Mouse (Mus musculus) v-Abl transformed pro-B cells (cell line): ENCODE results near the gene Selp.

ENCODE experiments used
- in situ Hi-C, 2 experiments: fragments of 400-800 bp; cut with MboI; formaldehyde crosslinking; loops; one replicate each; pipeline ENCODE4 v1.15.1; 2025; ENCODE audit not compliant: unreplicated experiment in 2 of 2

Selp gene

DNA sequence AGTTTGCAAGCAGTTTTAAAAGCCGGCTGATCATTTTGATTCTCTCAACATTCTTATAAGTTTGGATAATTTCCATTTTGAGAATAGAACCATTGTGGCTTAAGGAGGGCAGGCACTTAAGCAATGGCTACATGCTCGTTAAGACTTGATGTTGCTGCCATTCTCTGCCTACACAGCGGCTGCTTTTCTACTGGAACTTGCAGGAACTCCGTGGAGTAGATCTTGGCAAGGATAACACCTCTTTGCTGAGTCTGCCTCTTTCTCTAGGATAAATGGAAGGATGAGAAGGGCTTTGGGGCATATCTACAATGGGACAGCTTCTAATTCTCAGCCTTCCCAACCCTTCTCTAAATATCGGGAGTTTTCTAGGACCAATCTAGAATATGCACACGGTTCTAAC is 583 bp downstream of the Selp start:
- in situ Hi-C loops, result no loop called here

DNA sequence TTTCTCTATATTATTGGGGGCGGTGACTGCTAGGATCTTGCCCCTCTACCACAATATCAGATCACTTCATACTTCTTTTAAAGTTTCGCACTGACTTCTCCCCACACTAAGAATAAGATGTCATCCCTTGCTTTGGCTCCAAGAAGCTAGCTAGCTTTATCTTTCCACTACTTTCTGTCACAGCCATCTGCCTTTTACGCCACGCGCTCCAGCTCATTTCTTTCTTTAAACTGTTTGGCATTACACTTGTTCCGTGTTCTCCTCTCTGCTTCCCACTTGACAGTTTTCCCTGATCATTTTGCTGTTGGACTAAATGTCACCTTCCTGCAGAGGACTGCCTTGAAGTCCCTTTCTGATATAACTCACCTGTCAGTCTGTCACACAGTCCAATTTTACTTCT is 2.8 kb downstream of the Selp start:
- in situ Hi-C loops, result no loop called here

DNA sequence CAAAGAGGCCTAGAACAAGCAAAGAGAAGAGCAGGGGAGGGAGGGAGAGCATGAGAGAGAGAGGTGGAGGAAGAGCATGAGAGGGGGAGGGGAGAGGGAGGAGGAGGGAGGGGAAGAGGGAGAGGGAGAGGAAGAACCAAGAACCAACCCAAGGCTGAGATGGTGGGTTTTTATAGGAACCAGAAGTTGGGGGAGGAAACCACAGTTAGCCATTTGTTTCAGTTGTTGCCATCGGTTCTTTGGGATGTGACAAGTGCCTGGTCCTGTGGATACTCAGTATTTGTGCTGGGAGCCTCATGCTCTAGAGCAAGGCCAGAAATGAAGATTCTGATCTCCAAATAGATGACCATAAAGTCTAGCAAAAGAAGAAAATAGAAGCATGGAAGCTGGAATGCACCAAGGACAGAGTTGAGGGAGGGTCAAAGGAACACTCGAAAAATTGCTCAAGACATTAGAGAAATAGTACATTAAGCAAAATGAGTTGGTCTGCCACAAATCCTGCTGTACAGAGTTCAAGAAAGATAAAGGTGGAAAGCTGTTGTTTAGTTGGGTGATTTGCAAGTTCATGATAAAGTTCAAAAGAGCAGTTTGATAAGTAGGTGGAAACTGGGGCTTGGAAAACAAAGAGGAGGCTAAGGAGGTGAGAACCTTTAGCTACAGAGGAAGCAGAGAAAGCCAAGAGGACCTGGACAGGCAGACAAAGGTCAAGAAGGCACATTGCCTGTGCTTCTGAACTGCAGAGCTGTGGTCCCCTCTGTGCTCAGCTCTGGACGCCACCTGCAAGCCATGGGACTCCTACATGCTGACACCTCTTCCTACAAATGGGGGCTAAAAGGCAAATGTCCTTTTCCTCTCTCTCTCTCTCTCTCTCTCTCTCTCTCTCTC is 5.1 kb downstream of the Selp start:
- in situ Hi-C loops, result no loop called here

DNA sequence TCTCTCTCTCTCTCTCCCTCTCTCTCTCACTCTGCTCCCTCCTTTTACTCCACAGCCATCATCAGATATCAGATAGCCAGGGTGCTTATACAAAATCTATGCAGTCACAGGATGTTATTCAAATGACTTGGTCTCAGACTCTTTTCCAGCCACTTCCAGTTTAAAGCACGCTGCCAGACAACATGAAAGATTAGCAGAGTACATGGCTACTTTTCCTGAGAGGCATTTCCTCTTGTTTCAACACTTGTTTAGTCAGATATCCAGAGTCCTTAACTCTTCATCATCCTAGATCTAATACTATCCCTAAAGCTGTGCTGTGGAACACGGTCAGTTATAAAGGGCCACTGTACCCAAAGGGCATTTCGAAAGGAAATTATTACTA is 5.7 kb downstream of the Selp start:
- in situ Hi-C loops, result no loop called here

DNA sequence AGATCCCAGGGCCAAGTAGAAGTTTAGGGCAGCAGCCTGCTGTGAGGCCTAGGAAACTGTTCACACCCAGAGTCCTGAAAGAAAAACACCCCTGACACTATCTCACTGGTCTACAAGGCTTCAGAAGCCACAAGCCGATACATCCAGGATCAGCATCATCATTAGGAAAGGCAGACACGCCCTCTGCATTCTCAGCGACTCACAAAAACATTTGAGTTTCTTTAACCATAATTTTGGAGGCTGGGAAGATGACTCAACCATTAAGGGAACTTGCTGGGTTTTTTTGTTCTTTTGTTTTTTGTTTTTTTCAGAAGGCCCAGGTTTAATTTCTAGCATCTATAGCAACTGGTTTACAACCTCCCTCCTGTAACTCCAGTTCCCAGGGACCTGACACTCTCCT is 8.8 kb downstream of the Selp start:
- in situ Hi-C loops, result no loop called here

DNA sequence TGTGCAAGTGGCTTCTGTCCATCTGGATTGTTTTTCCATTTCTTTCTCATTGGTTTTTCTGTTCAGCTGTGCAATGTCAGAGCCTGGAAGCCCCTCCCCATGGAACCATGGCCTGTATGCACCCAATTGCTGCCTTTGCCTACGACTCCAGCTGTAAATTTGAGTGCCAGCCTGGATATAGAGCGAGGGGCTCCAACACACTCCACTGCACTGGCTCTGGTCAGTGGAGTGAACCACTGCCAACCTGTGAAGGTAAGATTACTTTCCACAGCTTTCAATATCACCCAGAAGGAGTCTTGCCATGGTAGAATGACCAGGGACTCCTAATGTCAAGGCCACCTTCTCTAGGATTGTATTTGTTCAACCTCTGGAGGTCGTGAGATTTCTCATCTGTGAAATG is 14.9 kb downstream of the Selp start:
- in situ Hi-C loops, result no loop called here

DNA sequence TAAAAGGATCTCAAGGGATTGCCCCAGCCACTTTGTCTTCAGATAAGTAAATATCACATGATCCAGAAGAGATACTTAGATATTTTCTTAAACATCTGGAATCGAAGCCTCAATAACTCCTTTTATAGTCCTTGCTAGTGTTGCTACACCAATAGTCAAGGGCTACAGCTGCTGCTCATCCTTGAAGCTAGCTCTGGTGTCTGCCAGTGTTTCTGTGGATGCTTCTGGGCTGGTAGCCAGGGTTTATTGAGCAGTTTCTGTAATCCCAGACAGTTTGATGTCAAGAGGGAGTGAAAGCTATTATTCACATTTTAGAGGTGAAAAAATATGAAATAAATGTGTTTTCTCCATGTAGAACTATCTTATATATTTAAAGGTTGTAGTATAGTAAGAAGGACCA is 17.5 kb downstream of the Selp start:
- in situ Hi-C loops, result no loop called here

DNA sequence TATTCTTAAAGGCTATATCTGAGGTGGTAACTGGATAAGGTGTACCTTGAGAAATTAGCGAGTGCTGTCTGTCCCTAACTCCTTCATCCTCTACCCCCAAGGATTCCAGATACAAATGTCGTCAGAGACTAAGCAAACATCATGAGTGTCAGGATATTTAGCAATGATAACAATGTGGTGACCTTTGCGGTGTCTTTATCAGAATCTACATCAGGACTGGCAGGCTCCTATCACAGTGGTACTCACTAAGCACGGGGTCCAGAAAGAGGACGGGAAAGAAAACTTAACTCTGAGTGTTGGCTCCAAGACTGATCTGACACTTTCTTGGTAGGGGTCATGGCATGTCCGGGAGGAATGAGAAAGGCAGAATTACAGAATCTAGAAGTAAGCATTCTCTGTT is 19.0 kb downstream of the Selp start:
- in situ Hi-C loops, result no loop called here

DNA sequence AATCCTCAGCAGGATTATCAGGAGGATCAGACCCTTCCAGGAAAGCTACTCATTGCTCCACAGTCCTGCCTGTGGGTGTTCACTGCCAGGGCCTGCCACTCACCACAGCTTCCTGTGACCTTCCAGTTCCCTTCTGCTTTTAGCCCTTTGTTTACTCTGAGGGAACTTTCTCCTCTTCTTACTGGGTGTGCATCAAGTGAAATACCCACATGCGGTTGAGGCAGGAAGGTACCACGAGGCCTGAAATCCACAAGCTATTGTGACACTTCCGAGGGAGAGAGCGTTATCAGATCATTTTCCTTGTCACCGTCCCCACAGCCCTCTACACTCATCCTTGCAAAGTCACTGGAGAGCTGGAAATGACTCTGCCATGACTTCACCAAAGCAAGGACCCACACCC is 20.3 kb downstream of the Selp start:
- in situ Hi-C loops, result loop anchor here (5.0 kb wide), 3 partner anchors 47 to 128 kb away; no protein-coding TSS in a partner anchor

DNA sequence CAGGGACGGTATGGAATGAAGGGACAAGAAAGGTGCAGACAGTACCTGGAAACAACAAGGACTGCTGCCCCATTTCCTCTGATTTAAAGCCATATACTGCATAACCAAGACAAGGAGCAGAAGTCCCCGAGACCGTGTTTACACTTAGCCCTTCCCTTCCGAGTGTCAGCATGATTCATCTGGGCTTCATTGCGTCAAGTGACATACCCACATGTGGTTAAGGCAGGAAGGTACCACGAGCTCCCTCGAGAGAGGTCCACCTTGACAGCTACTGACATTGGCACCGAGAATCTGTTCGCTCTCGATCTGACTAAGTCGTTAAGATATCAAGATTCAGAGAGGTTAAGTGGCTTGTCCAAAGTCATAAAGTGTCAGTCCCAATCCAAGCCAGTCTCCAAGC is 20.9 kb downstream of the Selp start:
- in situ Hi-C loops, result loop anchor here (5.0 kb wide), 3 partner anchors 46 to 129 kb away; no protein-coding TSS in a partner anchor

DNA sequence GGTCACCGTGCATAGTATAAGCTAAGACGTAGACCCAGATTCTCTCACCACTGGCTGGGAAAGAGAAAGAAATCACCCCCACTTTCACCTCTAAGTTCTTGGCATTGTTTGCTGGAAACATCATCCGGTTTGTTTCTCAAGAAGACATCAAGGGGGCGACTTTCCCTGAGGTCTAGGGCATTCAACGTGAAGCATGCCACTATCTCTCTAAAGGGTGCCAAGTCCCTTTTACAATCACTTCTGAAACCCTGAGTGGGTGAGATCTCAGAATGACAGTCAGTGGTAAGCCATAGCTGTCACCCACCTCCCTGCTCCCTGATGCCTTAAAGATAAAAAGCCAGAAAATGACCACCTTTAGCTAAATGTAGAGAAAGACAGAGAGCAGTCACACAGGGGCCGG is 21.6 kb downstream of the Selp start:
- in situ Hi-C loops, result loop anchor here (5.0 kb wide), 3 partner anchors 46 to 129 kb away; no protein-coding TSS in a partner anchor

DNA sequence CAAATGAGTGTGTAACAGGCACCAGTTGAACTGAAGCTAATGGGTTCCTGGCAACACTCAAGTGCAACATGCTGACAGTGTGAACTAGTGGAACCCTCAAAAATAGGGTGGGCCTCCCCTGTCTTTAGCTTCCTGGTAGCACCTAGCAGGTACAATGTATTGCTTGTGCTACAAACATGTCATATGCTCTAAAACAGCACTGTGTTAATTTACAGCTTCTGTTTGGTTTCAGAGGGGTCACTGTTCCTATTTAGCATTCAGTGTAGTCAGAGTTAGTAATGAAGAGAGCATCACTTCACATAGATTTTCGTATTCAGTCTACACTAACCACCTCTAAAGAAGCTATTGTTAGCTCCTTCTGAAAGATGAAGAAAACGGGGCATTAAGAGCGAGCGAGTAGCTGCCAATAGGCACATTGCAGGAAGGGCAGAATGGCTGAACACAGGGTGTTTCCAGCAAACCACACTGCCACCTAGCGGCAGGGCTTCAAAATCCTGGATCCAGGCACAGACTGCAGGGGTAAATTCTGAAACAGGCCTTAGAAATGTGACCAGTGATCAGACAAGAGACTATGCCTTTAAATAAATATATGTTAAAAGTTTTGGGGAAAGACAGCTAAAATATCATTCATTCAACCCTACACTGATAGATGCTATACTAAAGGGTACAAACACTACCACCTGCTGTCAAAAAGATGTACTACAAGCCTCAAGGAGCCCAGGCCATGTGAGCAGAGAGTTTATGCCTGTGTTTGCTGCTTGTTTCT is 23.5 kb downstream of the Selp start:
- in situ Hi-C loops, result loop anchor here (5.0 kb wide), 3 partner anchors 44 to 131 kb away; no protein-coding TSS in a partner anchor

DNA sequence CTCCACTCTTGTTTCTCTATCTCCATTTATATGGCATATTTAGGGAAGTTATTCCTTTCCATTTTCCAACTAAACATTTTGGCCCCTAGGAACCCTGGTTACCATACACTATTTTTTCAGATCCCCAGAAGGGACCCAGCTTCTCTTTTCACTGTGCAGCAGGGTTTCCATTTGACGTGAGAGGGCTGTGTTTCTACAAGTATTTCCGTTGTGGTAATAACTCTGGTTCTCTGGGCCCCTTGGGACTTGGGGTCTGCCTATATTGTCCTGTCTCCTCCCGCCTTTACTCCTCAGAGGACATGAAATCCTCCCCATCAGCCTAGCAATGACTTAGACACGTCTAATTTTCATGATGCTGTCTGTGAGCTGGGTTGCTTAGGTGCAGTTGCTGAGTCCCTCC is 24.4 kb downstream of the Selp start:
- in situ Hi-C loops, result loop anchor here (5.0 kb wide), 3 partner anchors 43 to 132 kb away; no protein-coding TSS in a partner anchor

DNA sequence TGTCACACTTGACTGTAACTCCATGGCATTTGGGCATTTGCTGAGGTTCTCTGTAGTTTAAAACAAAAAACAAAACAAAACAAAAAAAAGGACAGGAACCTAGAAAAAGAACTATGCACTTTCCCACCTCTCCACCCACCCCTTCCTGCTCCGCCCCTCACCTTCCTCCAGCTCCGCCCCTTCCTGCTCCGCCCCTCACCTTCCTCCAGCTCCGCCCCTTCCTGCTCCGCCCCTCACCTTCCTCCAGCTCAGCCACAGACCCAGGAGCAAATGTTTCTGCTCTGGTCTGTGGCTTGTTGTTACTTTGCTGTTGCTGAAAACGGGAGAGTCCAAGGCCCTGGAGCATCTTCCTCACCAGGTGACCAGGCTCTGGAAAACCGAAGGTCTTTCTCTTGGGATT is 34.0 kb downstream of the Selp start:
- in situ Hi-C loops, result no loop called here

DNA sequence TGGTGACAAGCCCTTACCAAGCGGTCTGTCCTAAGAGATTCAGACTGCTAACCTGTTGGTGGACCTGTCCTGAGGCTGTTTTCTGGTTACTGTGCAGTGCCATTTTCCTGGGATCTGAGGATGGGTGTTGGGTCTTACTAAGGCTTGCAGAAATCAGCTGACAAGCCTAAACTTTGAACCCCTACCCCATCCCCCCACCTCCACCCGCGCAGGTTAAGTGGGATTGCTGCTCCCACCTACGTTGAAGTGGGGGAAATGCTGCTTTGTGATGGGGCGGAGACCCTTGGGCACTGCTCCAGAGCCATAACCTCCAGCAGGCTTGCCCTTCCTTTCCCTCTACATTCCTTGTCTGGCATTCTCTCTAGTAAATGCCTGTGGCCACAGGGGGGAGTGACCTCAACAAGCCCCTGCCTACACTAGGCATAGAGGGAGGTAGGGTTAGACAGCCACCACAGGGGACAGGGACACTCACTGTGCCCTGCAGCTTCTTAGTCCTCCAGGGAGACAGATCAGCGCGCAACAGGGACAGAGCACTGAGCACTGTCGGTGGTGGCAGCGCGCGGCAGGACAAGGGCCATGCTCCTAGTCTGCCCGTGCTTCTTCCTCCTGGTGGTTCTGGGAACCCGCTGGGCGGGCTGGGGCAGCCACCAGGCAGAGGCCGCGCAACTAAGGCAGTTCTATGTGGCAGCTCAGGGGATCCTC is 36.5 kb downstream of the Selp start, which contains the start of gene F5:
TSS of gene F5 (plus strand) at position 452 of the 702 bp plus-strand sequence.
- in situ Hi-C loops, result no loop called here

DNA sequence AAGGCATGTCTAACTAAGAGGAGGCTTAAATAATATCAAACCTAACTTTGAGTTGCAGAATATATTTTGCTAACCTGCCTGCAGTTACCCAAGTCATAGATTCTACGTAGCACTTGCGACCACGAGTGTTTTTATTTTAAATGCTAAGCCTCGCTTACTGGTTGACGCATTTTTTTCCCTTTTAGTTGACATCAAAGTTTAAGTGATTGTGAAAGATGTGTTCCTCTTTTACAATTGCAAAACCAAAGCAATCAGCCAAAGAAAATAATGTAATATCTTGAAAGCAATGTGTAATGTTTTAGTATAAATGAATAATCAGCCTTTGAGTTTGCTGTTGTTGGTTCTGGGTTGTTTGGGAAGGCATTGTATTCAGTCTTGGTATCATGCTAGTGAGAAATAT is 37.8 kb downstream of the Selp start:
- in situ Hi-C loops, result no loop called here

DNA sequence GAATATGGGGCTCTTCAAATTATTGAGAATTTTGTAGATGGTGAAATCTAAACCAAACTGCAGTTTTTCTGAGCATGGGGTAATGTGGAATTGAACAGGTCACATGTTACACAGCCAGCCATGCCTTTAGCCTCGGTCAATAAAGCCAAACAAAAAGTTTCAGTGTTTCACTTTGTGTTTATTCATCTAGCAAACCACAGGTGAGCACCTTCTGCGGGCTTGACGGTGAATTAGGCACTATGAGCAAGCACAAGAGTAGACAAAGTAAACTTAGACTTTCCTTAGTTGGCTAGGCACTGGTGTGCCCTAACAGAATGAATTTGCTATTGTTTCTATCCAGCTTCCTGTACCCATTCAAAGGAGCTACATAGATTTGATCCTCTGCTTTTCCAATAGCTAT is 39.9 kb downstream of the Selp start:
- in situ Hi-C loops, result no loop called here

DNA sequence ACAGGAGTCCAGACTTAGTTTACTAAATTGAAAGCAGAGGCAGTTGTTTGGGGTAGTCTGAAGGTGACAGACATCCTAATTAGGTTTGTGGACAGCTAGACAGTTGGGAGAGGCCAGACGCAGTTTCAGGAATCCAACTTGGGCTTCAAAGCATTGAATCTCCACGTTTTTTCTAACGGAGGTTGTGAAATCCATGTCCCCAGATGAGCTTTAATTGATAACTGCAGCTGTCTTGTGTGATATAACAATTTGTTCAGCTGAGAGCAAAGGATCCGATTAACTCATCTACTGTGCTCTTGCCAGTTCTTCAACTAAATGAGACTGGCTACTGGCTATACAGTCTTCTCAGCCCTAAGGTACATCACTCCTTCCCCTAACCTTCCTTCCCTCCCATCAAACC is 43.5 kb downstream of the Selp start:
- in situ Hi-C loops, result no loop called here

DNA sequence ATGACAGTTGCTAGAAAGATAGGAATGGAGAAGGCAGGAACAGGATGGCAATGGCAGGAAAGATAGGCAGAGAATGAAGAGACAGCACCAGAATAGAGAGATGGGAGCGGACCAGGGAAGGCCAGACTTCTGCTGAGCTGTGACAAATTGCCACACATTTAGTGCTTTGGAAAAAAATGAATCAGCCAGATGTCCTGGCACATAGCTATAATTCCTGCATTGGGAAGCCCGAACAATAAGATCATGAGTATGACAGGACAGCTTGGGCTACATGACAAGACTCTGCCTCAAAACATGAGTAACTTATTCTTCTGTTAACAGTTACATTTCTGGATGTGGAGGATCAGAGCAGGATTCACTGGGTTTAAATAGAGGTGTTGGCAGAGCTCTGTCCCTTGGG is 44.7 kb downstream of the Selp start:
- in situ Hi-C loops, result no loop called here

DNA sequence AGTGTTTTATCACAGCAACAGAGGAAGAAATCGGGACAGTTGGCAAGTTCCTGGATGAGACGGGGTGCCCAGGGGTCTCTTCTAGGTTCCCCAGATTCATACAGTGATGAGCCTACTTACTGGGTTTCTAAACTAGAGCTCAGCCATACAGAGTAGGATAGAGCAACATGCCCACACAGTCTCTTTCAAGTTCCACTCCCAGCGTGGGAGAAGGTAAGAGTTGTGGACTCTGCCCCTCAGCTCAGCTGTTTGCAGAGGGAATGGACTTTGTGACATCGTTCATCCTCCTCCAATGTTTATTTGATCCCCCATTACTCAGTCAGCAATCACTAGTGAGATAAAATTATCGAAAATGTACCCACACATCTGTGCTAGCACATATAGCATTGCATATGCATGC is 47.7 kb downstream of the Selp start:
- in situ Hi-C loops, result no loop called here

DNA sequence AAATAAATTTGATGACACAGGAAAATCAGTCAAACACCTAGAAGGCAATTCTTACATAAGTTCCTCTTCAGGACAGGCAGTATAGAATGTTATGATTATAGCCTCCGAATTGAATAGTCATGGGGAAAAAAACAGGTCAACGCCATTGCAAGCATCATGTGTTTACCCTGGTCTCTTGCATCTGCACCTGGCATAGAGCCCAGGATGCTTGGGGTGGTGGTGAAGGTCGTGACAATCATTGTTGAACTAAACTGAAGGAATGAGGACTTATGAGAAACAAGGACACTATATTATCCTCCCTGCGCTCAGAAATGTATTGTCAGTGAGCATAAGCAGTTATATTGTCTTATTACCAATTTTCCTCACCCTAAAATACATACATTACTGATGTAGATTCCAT is 53.8 kb downstream of the Selp start:
- in situ Hi-C loops, result no loop called here
